In genomic region chr8:111359936-111360335, GRCm38 (mm10) we compare ENCODE assay signal across 19 mouse cellular contexts. TPM values are rescaled to one million over a fixed set of nuclear protein-coding genes. Genes with fewer than 3 reads are reported as not detected.
"Had no signal": no experiment of that assay in that cellular context is flagged by ENCODE, and none has a peak within 500 bp of the region (broad histone marks: within the 10 kb centered on the region; RNA-seq: fewer than 3 reads in every experiment).

No protein-coding gene starts in this region.

- H3K4me1 ChIP-seq: liver, embryonic 13.5 days; midbrain, embryonic 12.5 days; midbrain, embryonic 15.5 days; stomach, embryonic 15.5 days had no signal

- ATAC-seq: midbrain, embryonic 15.5 days had no signal

- H3K36me3 ChIP-seq: liver, embryonic 13.5 days; midbrain, embryonic 12.5 days; midbrain, embryonic 15.5 days; neural tube, embryonic 13.5 days; stomach, embryonic 15.5 days had no signal

- H3K9ac ChIP-seq: liver, embryonic 13.5 days; midbrain, embryonic 12.5 days; midbrain, embryonic 15.5 days; neural tube, embryonic 13.5 days; stomach, embryonic 15.5 days had no signal

- H3K4me2 ChIP-seq: liver, embryonic 13.5 days; midbrain, embryonic 12.5 days; midbrain, embryonic 15.5 days; neural tube, embryonic 13.5 days; stomach, embryonic 15.5 days had no signal

- DNase-seq: layer of hippocampus, postnatal 36 days; liver, embryonic 13.5 days; lung, adult 2 months; lung, postnatal 14 days; lung, postnatal 4 days; retina, postnatal 1 day; right cerebral cortex, postnatal 25 days; spleen, adult 18-20 months; thymus, postnatal 25 days had no signal

- H3K4me3 ChIP-seq: left cerebral cortex, adult 2 months; liver, embryonic 13.5 days; midbrain, embryonic 12.5 days; midbrain, embryonic 15.5 days; neural tube, embryonic 13.5 days; stomach, embryonic 15.5 days had no signal

- H3K9me3 ChIP-seq: liver, embryonic 13.5 days; midbrain, embryonic 12.5 days; midbrain, embryonic 15.5 days; neural tube, embryonic 13.5 days; stomach, embryonic 15.5 days had no signal

- H3K27ac ChIP-seq: left cerebral cortex, adult 2 months; liver, embryonic 13.5 days; midbrain, embryonic 12.5 days; midbrain, embryonic 15.5 days; neural tube, embryonic 13.5 days; stomach, embryonic 15.5 days had no signal

- H3K27me3 ChIP-seq: midbrain, embryonic 12.5 days; midbrain, embryonic 15.5 days; stomach, embryonic 15.5 days had no signal

RNA-seq across cellular contexts. Expression of gene Fa2h, which starts 33.7 kb away (rescaled TPM):
- total RNA-seq: megakaryocyte progenitor cell, adult 5-6 weeks; megakaryocyte-erythroid progenitor cell, adult 5-6 weeks; neutrophil, adult 5-6 weeks had no signal
- polyA plus RNA-seq: limb, embryonic 11.5 days; limb, embryonic 14.5 days; liver, embryonic 13.5 days had no signal
